Mouse (Mus musculus) thymus, adult 2 months (tissue): Measurements from ENCODE around the gene Acsf3.

ENCODE experiments used
- CTCF ChIP-seq: fragments of 200-500 bp; IDR thresholded peaks from 2 replicates; pipeline ENCODE4 v1.5.1; 2012; ENCODE audit warnings: mild to moderate bottlenecking, control low read depth, low read length, moderate library complexity, borderline replicate concordance; ENCODE audit not compliant: control insufficient read depth, poor library complexity, insufficient read depth; ENCODE audit errors: extremely low read depth
- POLR2A ChIP-seq: fragments of 200-500 bp; IDR thresholded peaks from 2 replicates; pipeline ENCODE4 v1.6.1; 2012; ENCODE audit warnings: mild to moderate bottlenecking, low read length, control low read depth, moderate library complexity; ENCODE audit not compliant: control insufficient read depth, poor library complexity, insufficient read depth; ENCODE audit errors: extremely low read depth

DNA sequence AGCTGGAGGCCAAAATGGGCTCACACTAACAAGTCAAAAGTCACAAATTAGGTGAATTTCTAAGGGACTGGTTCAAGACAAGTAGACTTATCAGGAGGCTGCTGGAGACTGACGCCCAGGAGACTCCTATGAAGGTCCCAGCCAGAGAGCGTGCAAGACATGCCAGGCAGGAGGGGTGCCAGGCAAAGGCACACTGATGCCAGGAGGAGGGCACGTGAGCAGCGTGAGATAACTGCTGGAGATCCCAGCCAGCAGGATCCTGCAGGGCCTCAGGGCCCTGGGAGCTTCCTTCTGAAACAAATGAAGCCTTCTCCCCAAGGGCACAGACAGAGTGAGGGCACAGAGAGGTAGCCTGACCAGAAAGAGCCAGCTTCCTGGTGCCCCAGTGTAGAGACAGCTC is 32.6 kb downstream of the Acsf3 start:
- TF ChIP-seq CTCF = no peak
- no peak for TF ChIP-seq POLR2A
